8 mouse cellular contexts compared by ENCODE assay signal in genomic region chr11:68692693-68693446, GRCm38 (mm10). TPM values are rescaled to one million over a fixed set of nuclear protein-coding genes. Genes with fewer than 3 reads are reported as not detected.
DNase-seq lines count a peak whose midpoint lies in the region; ATAC-seq and TF ChIP-seq lines count a peak whose summit lies in the region.

No protein-coding gene starts in this region.

- H3K9ac ChIP-seq in liver, adult 2 months (ENCODE audit: low read depth, low read length) = peak overlapping the region; percentile 66
- H3K9ac ChIP-seq in neural tube, embryonic 15.5 days (replicated peaks) = peak overlapping the region; percentile 95

- DNase-seq in urinary bladder, adult 2 months (ENCODE audit: low spot score) = peak; percentile 38
- DNase-seq in urinary bladder, postnatal 10 days (ENCODE audit: low spot score) = no peak
- peak; percentile 58 for DNase-seq in embryo, embryonic 10 days (ENCODE audit: low spot score)
- peak; percentile 14 to 65 for DNase-seq in heart, adult 18-20 months
- DNase-seq in kidney, adult 2 months = peak; percentile 33
- DNase-seq in liver, adult 2 months (ENCODE audit: extremely low read depth, low read depth, low spot score) = no peak

- WGBS in kidney, adult 2 months = 8% methylated on average over 43 of the region's 43 CpGs
- 13% methylated on average over 43 of the region's 43 CpGs for WGBS in liver, adult 2 months
- under 1% methylated on average over 43 of the region's 43 CpGs for whole genome bisulfite sequencing in neural tube, embryonic 15.5 days

- no peak for TF ChIP-seq CTCF in kidney, adult 2 months (conservative IDR thresholded peaks at IDR 0.05; ENCODE audit: insufficient read depth, insufficient read length, low read depth, low read length)
- TF ChIP-seq CTCF in liver, adult 2 months (IDR thresholded peaks at IDR 0.05; ENCODE audit: low read depth, low read length) = no peak

- H3K9me3 ChIP-seq in neural tube, embryonic 15.5 days (replicated peaks) = no peaks in the 10 kb centered on the region

- H3K4me2 ChIP-seq in neural tube, embryonic 15.5 days = peak overlapping the region; percentile 59

- no peaks in the 10 kb centered on the region for H3K36me3 ChIP-seq in kidney, adult 2 months (ENCODE audit: control insufficient read depth, insufficient read depth, low read length)
- H3K36me3 ChIP-seq in liver, adult 2 months (ENCODE audit: control insufficient read depth, insufficient read depth, low read length) = no peaks in the 10 kb centered on the region
- no peaks in the 10 kb centered on the region for H3K36me3 ChIP-seq in neural tube, embryonic 15.5 days

- no peaks in the 10 kb centered on the region for H3K79me2 ChIP-seq in liver, adult 2 months (ENCODE audit: control insufficient read depth, insufficient read depth, low read length)

- TF ChIP-seq POLR2A in kidney, adult 2 months (IDR thresholded peaks at IDR 0.05; ENCODE audit: low read depth, low read length) = no peak
- no peak for TF ChIP-seq POLR2A in liver, adult 2 months (IDR thresholded peaks at IDR 0.05; ENCODE audit: extremely low read depth, insufficient read depth, low read length)

- H3K27ac ChIP-seq in kidney, adult 2 months (ENCODE audit: insufficient read depth, low read depth, low read length) = peak overlapping the region; percentile 47; the same call in 1 of the 2 replicates
- no peak overlapping the region for H3K27ac ChIP-seq in liver, adult 2 months (replicated peaks; ENCODE audit: insufficient read depth, low read depth, low read length)
- H3K27ac ChIP-seq in neural tube, embryonic 15.5 days (replicated peaks) = peak overlapping the region; percentile 98

- ATAC-seq in neural tube, embryonic 15.5 days (ENCODE audit: low FRiP score) = no peak
- no peak for ATAC-seq in activated CD4-positive, CD25-positive, alpha-beta regulatory T cell, adult 4 months

- peak overlapping the region; percentile 63 for H3K4me3 ChIP-seq in kidney, adult 2 months (ENCODE audit: insufficient read depth, low read depth, low read length)
- peak overlapping the region; percentile 60 for H3K4me3 ChIP-seq in liver, adult 2 months (ENCODE audit: insufficient read depth, low read depth, low read length)
- peak overlapping the region; percentile 83 for H3K4me3 ChIP-seq in neural tube, embryonic 15.5 days (replicated peaks)

- H3K4me1 ChIP-seq in kidney, adult 2 months (ENCODE audit: control insufficient read depth, insufficient read depth, low read length) = 0 out of 2 replicates have a peak, but pooled peaks cover 6% of the 10 kb centered on the region
- no peaks in the 10 kb centered on the region for H3K4me1 ChIP-seq in liver, adult 2 months (ENCODE audit: control insufficient read depth, insufficient read depth, low read length)
- H3K4me1 ChIP-seq in neural tube, embryonic 15.5 days = peaks cover 26% of the 10 kb centered on the region

- H3K27me3 ChIP-seq in kidney, adult 2 months (replicated peaks; ENCODE audit: control insufficient read depth, insufficient read depth, low read length) = no peaks in the 10 kb centered on the region
- no peaks in the 10 kb centered on the region for H3K27me3 ChIP-seq in liver, adult 2 months (ENCODE audit: control insufficient read depth, insufficient read depth, low read length)
- no peaks in the 10 kb centered on the region for H3K27me3 ChIP-seq in neural tube, embryonic 15.5 days (replicated peaks)

RNA-seq across cellular contexts. Expression of gene Myh10, which starts 1.5 kb away (rescaled TPM):
- 66.5 and 73.5 TPM in 2 replicates for polyA plus RNA-seq in urinary bladder, adult 2 months (2012; rRNA removed)
- total RNA-seq in heart, adult 18-20 months (2021) = 10 to 100 TPM; 19.3 to 20.3 TPM
- 32.4 and 33.7 TPM in 2 replicates for polyA plus RNA-seq in kidney, adult 2 months (2012; rRNA removed)
- total RNA-seq in liver, adult 2 months (2014; rRNA removed) = 7.5 and 10.9 TPM in 2 replicates
- 3.0 and 4.4 TPM in 2 replicates for polyA plus RNA-seq in liver, adult 2 months (2012; rRNA removed)
- polyA plus RNA-seq in neural tube, embryonic 15.5 days (2015; fragmentation: Nextera tagmentation; extraction: Ambion mirVana) = 79.6 and 84.8 TPM in 2 replicates
- polyA plus RNA-seq in activated CD4-positive, CD25-positive, alpha-beta regulatory T cell, adult 4 months (2017; shearing (Covaris generic)) = 1 to 10 TPM; 3.0 to 3.3 TPM

Comparison
In these comparisons a context has a peak if more than half of its experiments do, and no peak if none do; other contexts are left out.
1. DNase-seq: peak in urinary bladder, adult 2 months (single experiment), embryo, embryonic 10 days (single experiment), heart, adult 18-20 months (2 of 2) and kidney, adult 2 months (single experiment); none in urinary bladder, postnatal 10 days (single experiment) and liver, adult 2 months (single experiment).
2. Peak in every context shown above with its lines, with median percentiles within 50 percentile points of each other: H3K4me3 ChIP-seq.